Mouse (Mus musculus): ENCODE results near the gene Vac14.

DNA sequence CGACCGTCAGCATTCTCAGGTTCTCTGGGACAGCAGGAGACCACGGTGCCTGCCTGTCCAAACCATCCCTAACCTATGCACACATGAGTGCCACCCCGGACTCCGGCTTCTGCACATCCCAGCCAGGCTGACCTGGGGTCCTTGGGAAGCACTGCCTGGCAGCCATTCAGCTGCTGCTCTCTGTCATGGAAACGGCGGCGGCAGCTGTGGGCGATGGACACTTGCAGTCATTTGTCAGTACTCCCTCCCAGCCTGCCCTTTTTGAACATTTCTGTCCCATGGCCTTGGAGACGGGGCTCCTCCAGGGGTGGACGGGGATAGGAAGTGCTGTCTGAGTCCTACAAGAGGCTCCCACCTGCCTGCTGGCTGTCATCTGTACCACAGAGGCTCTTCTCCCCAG lies 90.0 kb downstream of the Vac14 start:
- TF ChIP-seq ZC3H11A (IDR thresholded peaks at IDR 0.05; ENCODE audit: borderline replicate concordance, low read depth, low read length) (no peak), ZNF384 (IDR thresholded peaks at IDR 0.05; ENCODE audit: low read depth, low read length) (no peak), HCFC1 (IDR thresholded peaks at IDR 0.05; ENCODE audit: borderline replicate concordance, insufficient read depth, low read length) (no peak)
